Mouse (Mus musculus) right cerebral cortex, postnatal 36 days (tissue): ENCODE measurements around the gene Asb10.

Source experiments
- DNase-seq, 2 experiments: peaks; one replicate each; pipeline ENCODE4 v3.0.0; 2022; ENCODE audit warnings: low spot score in 2 of 2, mixed read lengths in 1 of 2

Asb10 gene

GRCm38 (mm10) chr5:24536511-24536910 is 4.3 kb downstream of the Asb10 start:
- no peak for DNase-seq

- DNase-seq: no peak
Observed at GRCm38 (mm10) chr5:24535731-24536130, 5.0 kb downstream of the Asb10 start.

GRCm38 (mm10) chr5:24534292-24534691 is 6.5 kb downstream of the Asb10 start:
- DNase-seq: no peak

GRCm38 (mm10) chr5:24533391-24533790 is 7.4 kb downstream of the Asb10 start:
- no peak for DNase-seq

- DNase-seq: peak; percentile 78 to 82
Observed at GRCm38 (mm10) chr5:24530042-24530689, 10.6 kb downstream of the Asb10 start.

GRCm38 (mm10) chr5:24527780-24528179 is 13.0 kb downstream of the Asb10 start:
- DNase-seq: no peak

GRCm38 (mm10) chr5:24526889-24527230 is 13.9 kb downstream of the Asb10 start, which contains the start of gene Gbx1:
Gene Gbx1 (minus strand): TSS chr5:24527202.
- DNase-seq: no peak

GRCm38 (mm10) chr5:24526190-24526888 is 14.4 kb downstream of the Asb10 start:
- no peak for DNase-seq

- no peak for DNase-seq
Observed at GRCm38 (mm10) chr5:24525360-24526189, 15.2 kb downstream of the Asb10 start.

GRCm38 (mm10) chr5:24524522-24524921 is 16.3 kb downstream of the Asb10 start:
- no peak for DNase-seq

GRCm38 (mm10) chr5:24523806-24524205 is 17.0 kb downstream of the Asb10 start:
- DNase-seq: no peak

- DNase-seq: no peak
Observed at GRCm38 (mm10) chr5:24521366-24521765, 19.4 kb downstream of the Asb10 start.

GRCm38 (mm10) chr5:24512271-24512670 is 28.5 kb downstream of the Asb10 start:
- no peak for DNase-seq

- DNase-seq: no peak
Observed at GRCm38 (mm10) chr5:24510635-24511034, 30.1 kb downstream of the Asb10 start.

GRCm38 (mm10) chr5:24508406-24508805 is 32.4 kb downstream of the Asb10 start:
- no peak for DNase-seq

GRCm38 (mm10) chr5:24505513-24505912 is 35.3 kb downstream of the Asb10 start:
- DNase-seq: no peak

GRCm38 (mm10) chr5:24502786-24503185 is 38.0 kb downstream of the Asb10 start:
- no peak for DNase-seq

- no peak for DNase-seq
Observed at GRCm38 (mm10) chr5:24500851-24501250, 39.9 kb downstream of the Asb10 start.

GRCm38 (mm10) chr5:24499113-24499512 is 41.7 kb downstream of the Asb10 start:
- DNase-seq: peak in 1 of 2 experiments; percentile 47

- DNase-seq: no peak
Observed at GRCm38 (mm10) chr5:24497526-24497925, 43.3 kb downstream of the Asb10 start.

- DNase-seq: no peak
Observed at GRCm38 (mm10) chr5:24496756-24497155, 44.0 kb downstream of the Asb10 start.

- no peak for DNase-seq
Observed at GRCm38 (mm10) chr5:24495019-24495418, 45.8 kb downstream of the Asb10 start.
